Mouse (Mus musculus): ENCODE results near the gene Nckap5l. TPM values are rescaled to one million over a fixed set of nuclear protein-coding genes. Genes with fewer than 3 reads are reported as not detected.

Nckap5l gene
- total RNA-seq, 2 experiments from 2014 or later, result 27.6 to 35.6 TPM

- DNase-seq (ENCODE audit: low spot score in 2 of 2), result no peak
- intact Hi-C loops (cut with DNase I), result no loop called here
Observed at GRCm38 (mm10) chr15:99384071-99384470, 73.5 kb downstream of the Nckap5l start.

- no peak for DNase-seq (ENCODE audit: low spot score in 2 of 2)
- intact Hi-C loops (cut with DNase I), result no loop called here
Observed at GRCm38 (mm10) chr15:99382893-99383292, 74.7 kb downstream of the Nckap5l start.

GRCm38 (mm10) chr15:99376240-99376639 is 81.3 kb downstream of the Nckap5l start:
- DNase-seq (ENCODE audit: low spot score in 2 of 2), result no peak
- intact Hi-C loops (cut with DNase I), result no loop called here

- no peak for DNase-seq (ENCODE audit: low spot score in 2 of 2)
- intact Hi-C loops (cut with DNase I), result no loop called here
Observed at GRCm38 (mm10) chr15:99375581-99375980, 82.0 kb downstream of the Nckap5l start.

GRCm38 (mm10) chr15:99375036-99375435 is 82.5 kb downstream of the Nckap5l start:
- DNase-seq (ENCODE audit: low spot score in 2 of 2), result no peak
- intact Hi-C loops (cut with DNase I), result no loop called here

GRCm38 (mm10) chr15:99372761-99373160 is 84.8 kb downstream of the Nckap5l start:
- DNase-seq (ENCODE audit: low spot score in 2 of 2), result no peak
- intact Hi-C loops (cut with DNase I), result no loop called here

Other genes with a start within 250 kb of the Nckap5l start
- gene Kcnh3, start 232.9 kb downstream of the Nckap5l start, total RNA-seq (2021), result 100 to 1,000 TPM; 161 to 175 TPM
- gene Mcrs1, start 205.8 kb downstream of the Nckap5l start, total RNA-seq (2021), result 10 to 100 TPM; 93.7 to 99.6 TPM
- gene Prpf40b, start 162.7 kb downstream of the Nckap5l start, total RNA-seq (2021), result 10 to 100 TPM; 95.4 to 99.5 TPM
- gene Fam186b, start 161.9 kb downstream of the Nckap5l start, total RNA-seq (2021), result 1 to 10 TPM; 1.7 to 2.2 TPM
- 10 to 100 TPM; 11.3 to 13.4 TPM for gene Fmnl3, start 87.3 kb downstream of the Nckap5l start, total RNA-seq (2021)
- gene Tmbim6, start 64.9 kb downstream of the Nckap5l start, total RNA-seq (2021), result 100 to 1,000 TPM; 330 to 349 TPM
- 1 to 10 TPM; 4.7 to 4.8 TPM for gene Bcdin3d, start 17.0 kb upstream of the Nckap5l start, total RNA-seq (2021)
- 100 to 1,000 TPM; 220 to 261 TPM for gene Faim2, start 70.4 kb upstream of the Nckap5l start, total RNA-seq (2021)
- gene Aqp2, start 121.3 kb upstream of the Nckap5l start, total RNA-seq (2021), result under 1 TPM in 1 of 2 experiments, not detected in 1; 0.33 TPM
- gene Aqp5, start 133.0 kb upstream of the Nckap5l start, total RNA-seq (2021), result 1 to 10 TPM in 1 of 2 experiments, under 1 TPM in 1; 0.93 to 1.4 TPM
- gene Aqp6, start 143.7 kb upstream of the Nckap5l start, total RNA-seq (2021), result under 1 TPM; 0.44 to 0.48 TPM
- 1 to 10 TPM; 9.2 to 10.0 TPM for gene Racgap1, start 193.9 kb upstream of the Nckap5l start, total RNA-seq (2021)
- 10 to 100 TPM; 83.1 to 91.8 TPM for gene Asic1, start 212.6 kb upstream of the Nckap5l start, total RNA-seq (2021)
- 100 to 1,000 TPM; 142 to 143 TPM for gene Smarcd1, start 244.4 kb upstream of the Nckap5l start, total RNA-seq (2021)
- gene Gm17349, start 247.7 kb upstream of the Nckap5l start, total RNA-seq (2021), result 1 to 10 TPM; 5.6 to 8.1 TPM